Mouse (Mus musculus) small intestine, adult 2 months (tissue): Measurements from ENCODE around the gene Tedc1. TPM values are rescaled to one million over a fixed set of nuclear protein-coding genes. Genes with fewer than 3 reads are reported as not detected.

Source experiments
- H3K27ac ChIP-seq: fragments of 200-500 bp; 2 replicates; pipeline ENCODE4 v1.5.1; 2012; ENCODE audit warnings: low read depth, low read length, control low read depth, inconsistent platforms; ENCODE audit not compliant: insufficient read depth
- H3K27me3 ChIP-seq: fragments of 200-500 bp; 2 replicates; pipeline ENCODE4 v1.6.1; 2012; ENCODE audit warnings: mild to moderate bottlenecking, moderate library complexity, low read length, inconsistent platforms; ENCODE audit not compliant: control insufficient read depth, insufficient read depth
- H3K36me3 ChIP-seq: fragments of 200-500 bp; 2 replicates; pipeline ENCODE4 v1.6.1; 2012; ENCODE audit warnings: mild to moderate bottlenecking, low read length, control low read depth, inconsistent platforms; ENCODE audit not compliant: control insufficient read depth, insufficient read depth
- H3K4me1 ChIP-seq: fragments of 200-500 bp; 2 replicates; pipeline ENCODE4 v1.6.1; 2012; ENCODE audit warnings: low read length, inconsistent platforms, mixed read lengths; ENCODE audit not compliant: control insufficient read depth, insufficient read depth, insufficient read length
- H3K4me3 ChIP-seq: fragments of 200-500 bp; 2 replicates; pipeline ENCODE4 v1.5.1; 2012; ENCODE audit warnings: low read depth, mild to moderate bottlenecking, control low read depth, inconsistent platforms, low read length, moderate library complexity
- CTCF ChIP-seq: fragments of 200-500 bp; IDR thresholded peaks from 2 replicates; pipeline ENCODE4 v1.5.1; 2012; ENCODE audit warnings: low read depth, mild to moderate bottlenecking, control low read depth, inconsistent platforms, low read length, moderate library complexity, mixed read lengths; ENCODE audit not compliant: insufficient replicate concordance, insufficient read length; ENCODE audit errors: extremely low read depth
- POLR2A ChIP-seq: fragments of 200-500 bp; IDR thresholded peaks from 2 replicates; pipeline ENCODE4 v1.6.1; 2012; ENCODE audit warnings: low read depth, mild to moderate bottlenecking, control low read depth, inconsistent platforms, low read length, moderate library complexity
- WGBS: fragments of 180-500 bp; shearing (Covaris S2); methylation state at CpG from one replicate; pipeline ENCODE4 v1.1.7; 2018; 5-methylcytosine and 5-hydroxymethylcytosine counted together
- polyA plus RNA-seq: library from polyadenylated mRNA; depleted of rRNA; stranded (reverse); fragments of >200 nt; gene quantifications from 2 replicates; pipeline ENCODE4 v1.2.3, GENCODE M21; 2012

The Tedc1 gene
- polyA plus RNA-seq, 1 experiment, result 18.3 TPM

DNA sequence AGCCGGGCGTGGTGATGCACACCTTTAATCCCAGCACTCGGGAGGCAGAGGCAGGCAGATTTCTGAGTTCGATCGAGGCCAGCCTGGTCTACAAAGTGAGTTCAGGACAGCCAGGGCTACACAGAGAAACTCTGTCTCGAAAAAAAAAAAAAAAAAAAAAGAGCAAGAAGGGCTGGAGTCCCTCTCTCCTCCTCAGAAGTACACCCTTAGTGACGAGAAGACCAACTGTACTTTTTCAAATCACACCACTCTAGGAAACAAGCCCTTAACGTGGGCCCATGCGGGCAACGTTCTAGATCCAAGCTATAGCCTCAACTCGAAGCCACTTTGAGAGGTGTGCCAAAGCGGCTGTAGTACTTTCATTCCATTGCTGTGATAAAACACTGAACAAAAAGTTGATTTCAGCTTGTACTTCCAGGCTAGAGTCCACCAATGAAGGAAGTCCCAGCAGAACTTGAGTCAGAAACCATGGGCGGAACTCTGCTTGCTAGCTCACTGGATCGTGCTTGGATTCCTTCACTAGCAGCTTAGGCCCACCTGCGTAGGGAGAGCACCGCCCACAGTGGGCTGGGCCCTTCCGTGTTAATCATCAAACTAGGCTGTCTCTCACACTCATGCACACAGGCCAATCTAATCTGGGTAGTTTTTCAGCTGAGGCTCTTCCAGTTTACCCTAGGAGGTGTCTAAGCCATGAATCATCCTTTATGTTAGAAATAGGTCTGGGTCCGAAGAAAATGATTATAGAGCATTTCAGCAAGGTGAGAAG lies 20.9 kb downstream of the Tedc1 start:
- no peak for TF ChIP-seq CTCF
- TF ChIP-seq POLR2A, result no peak
- Histone ChIP-seq H3K27me3 (no peaks in the 10 kb centered on the region), H3K4me1 (peaks cover 2% of the 10 kb centered on the region; the same call in 1 of the 2 replicates), H3K4me3 (no peak overlapping the region), H3K36me3 (no peaks in the 10 kb centered on the region), H3K27ac (no peak overlapping the region)
- WGBS, result 77% methylated on average over 18 of the region's 18 CpGs

DNA sequence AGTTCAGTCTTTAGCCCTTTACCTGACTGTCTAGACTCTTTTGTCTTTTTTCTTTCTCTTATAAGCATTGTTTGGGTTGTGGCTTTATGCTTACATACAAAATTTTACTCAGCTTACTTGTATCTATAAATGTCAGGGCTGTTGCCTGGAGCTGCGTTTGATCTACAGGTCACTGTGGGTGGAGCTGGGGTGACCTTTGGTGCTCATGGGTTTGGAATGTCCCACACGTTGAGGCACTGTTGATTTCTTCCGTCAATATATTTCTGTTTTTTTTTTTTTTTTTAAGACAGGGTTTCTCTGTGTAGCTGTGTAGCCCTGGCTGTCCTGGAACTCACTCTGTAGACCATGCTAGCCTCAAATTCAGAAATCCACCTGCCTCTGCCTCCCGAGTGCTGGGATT lies 24.8 kb downstream of the Tedc1 start:
- 35% methylated on average over 4 of the region's 4 CpGs for WGBS
- Histone ChIP-seq H3K36me3 (no peaks in the 10 kb centered on the region), H3K27me3 (peaks cover 12% of the 10 kb centered on the region), H3K4me3 (no peak overlapping the region), H3K4me1 (peaks cover 2% of the 10 kb centered on the region; the same call in 1 of the 2 replicates), H3K27ac (no peak overlapping the region)
- TF ChIP-seq POLR2A, result no peak
- no peak for TF ChIP-seq CTCF

DNA sequence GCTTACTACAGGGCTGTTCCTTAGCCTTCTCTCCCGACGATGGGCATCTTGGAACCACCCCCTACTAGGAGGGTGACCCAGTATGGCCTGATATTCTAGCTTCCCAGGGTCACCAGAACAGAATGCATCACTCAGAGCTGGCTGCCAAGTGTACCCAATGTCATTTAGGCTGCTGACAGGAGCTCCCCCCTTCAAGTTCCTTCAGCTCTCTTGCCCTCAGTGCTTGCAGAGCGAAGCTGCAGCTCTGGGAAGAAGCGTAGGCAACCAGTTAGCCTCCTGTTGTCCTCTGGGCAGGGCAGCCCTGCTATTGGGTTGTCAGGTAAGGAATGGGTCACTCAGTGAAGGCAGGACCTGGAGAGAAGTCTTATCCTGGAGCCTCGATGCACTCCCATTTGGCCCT lies 28.7 kb downstream of the Tedc1 start:
- no peak for TF ChIP-seq POLR2A
- TF ChIP-seq CTCF, result no peak
- H3K27ac ChIP-seq, result no peak overlapping the region
- H3K27me3 ChIP-seq, result peaks cover 27% of the 10 kb centered on the region
- H3K4me1 ChIP-seq, result peaks cover 10% of the 10 kb centered on the region
- no peaks in the 10 kb centered on the region for H3K36me3 ChIP-seq
- no peak overlapping the region for H3K4me3 ChIP-seq
- 68% methylated on average over 5 of the region's 5 CpGs for WGBS

DNA sequence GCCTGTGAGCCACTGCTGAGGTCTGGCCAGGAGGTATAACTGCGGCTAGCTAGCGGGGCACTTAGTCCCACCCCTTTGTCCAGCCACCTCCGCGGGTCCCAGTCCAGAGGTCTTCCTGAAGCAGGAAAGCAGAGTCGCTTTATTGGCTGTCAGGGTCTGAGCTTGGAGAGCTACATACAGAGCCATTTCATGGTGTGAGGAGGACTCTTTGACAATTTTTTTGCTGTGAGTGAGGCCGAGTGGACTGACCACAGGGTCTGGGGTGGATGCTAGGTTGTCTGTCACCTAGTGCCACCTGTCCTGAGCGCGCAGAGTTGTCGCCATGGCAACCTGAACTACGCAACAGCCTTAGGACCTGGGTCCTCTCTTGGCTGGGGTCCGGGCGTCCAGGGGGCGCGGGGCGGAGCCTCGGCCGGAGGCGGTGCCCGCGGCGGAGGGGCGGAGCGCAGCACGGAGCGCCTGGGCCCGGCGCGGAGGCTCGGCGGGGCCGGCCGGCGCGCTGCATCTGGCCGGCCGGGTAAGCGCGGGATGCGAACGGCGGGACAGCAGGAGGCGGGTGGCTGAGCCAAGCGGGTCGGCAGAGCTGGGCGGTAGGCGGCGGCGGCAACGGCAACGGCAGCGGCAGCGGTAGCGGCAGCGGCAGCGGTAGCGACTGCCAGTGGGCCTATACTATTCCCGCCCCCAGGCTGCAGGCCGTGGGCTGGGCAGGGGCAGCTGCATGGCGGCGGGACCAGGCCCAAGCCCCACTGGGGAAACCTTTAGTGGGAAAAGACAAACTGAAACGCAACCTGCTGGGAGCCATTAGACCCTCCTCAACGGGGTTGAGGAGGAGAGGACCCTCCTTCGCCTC lies 29.4 kb downstream of the Tedc1 start, which contains the start of gene Tmem121:
Tmem121 (plus strand) TSS at position 489 of the 850 bp plus-strand sequence.
- no peak for TF ChIP-seq CTCF
- no peak for TF ChIP-seq POLR2A
- Histone ChIP-seq H3K4me3 (peak within 1 kb of the TSS; percentile 49), H3K36me3 (no peaks in the 10 kb centered on the region), H3K4me1 (peaks cover 10% of the 10 kb centered on the region), H3K27ac (no peak within 1 kb of the TSS), H3K27me3 (peaks cover 27% of the 10 kb centered on the region)
- 5% methylated on average over 63 of the region's 63 CpGs for WGBS

DNA sequence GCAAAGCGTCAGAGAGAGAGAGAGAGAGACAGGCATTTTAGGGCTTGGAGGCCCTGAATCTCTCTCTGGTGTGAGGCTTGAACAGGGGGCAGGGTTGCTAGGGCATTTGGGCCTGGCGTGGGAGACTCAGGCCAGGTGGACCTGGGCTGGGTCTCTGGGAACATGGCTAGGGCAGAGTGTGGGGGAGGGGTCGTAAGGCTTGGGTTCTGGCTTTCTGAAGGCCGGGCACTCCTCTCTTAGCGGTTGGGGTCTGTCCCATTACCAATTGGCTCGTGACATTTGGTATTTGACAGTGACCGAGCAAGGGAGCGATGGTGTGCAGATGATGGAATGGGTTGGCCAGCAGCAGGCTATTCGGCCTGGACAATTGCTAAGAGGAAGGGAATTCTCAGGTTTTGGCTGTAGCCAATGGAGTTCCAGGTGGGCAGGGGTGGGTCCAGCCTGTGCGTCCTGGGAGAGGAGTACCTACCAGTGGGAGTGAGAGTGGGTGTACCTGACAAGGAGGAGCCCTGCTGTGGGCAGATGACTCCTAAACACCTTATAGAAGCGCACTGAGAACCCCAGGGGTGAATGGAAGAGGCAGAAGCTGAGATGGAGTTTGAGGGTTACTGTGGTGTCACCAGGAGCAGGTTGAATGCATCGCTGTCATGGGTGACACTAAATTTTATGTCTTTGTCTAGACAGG lies 30.2 kb downstream of the Tedc1 start:
- TF ChIP-seq CTCF (no peak), POLR2A (no peak)
- Histone ChIP-seq H3K27ac (no peak overlapping the region), H3K4me3 (peak overlapping the region; percentile 49), H3K27me3 (peaks cover 27% of the 10 kb centered on the region), H3K36me3 (no peaks in the 10 kb centered on the region), H3K4me1 (peaks cover 10% of the 10 kb centered on the region)
- WGBS, result 69% methylated on average over 12 of the region's 12 CpGs

DNA sequence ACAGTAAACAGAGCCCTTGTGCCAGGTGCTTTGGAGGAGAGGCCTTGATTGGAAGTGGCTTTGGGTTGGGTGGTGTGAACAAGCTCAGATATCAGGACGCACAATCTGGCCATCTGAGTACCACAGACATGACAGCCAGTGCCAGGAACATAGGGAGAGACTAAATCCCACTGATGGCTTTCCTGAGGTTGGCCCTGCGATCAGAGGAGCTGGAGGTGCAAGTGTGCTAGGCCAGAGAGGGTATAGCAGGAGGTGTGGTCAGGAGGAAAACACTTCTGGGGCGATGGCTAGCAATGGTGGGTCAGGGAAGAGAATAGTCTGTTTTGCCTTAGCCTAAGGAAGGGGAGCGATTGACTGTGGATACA lies 30.8 kb downstream of the Tedc1 start:
- H3K27me3 ChIP-seq, result peaks cover 27% of the 10 kb centered on the region
- 48% methylated on average over 4 of the region's 4 CpGs for WGBS
- H3K4me3 ChIP-seq, result no peak overlapping the region
- TF ChIP-seq CTCF (no peak), POLR2A (no peak)
- no peak overlapping the region for H3K27ac ChIP-seq
- H3K36me3 ChIP-seq, result no peaks in the 10 kb centered on the region
- peaks cover 10% of the 10 kb centered on the region for H3K4me1 ChIP-seq
